Mouse (Mus musculus): ENCODE data around the gene Sox13. TPM values are rescaled to one million over a fixed set of nuclear protein-coding genes. Genes with fewer than 3 reads are reported as not detected.

Sox13 gene
- polyA plus RNA-seq, 1 experiment from 2014 or later = 12.8 TPM

GRCm38 (mm10) chr1:133332656-133333430 is 91.3 kb downstream of the Sox13 start:
- Histone ChIP-seq H3K4me1 (ENCODE audit: insufficient read depth, low read length) (no peaks in the 10 kb centered on the region), H3K9me3 (ENCODE audit: low read length) (no peaks in the 10 kb centered on the region), H3K27ac (ENCODE audit: low read length) (no peak overlapping the region), H3K27me3 (ENCODE audit: insufficient read depth, low read length) (peaks cover 28% of the 10 kb centered on the region), H3K9ac (replicated peaks; ENCODE audit: low read length) (no peak overlapping the region), H3K4me3 (ENCODE audit: low read length) (no peak overlapping the region), H3K36me3 (ENCODE audit: insufficient read depth, low read length) (no peaks in the 10 kb centered on the region), H3K4me2 (replicated peaks; ENCODE audit: low read depth, low read length) (no peak overlapping the region)
- ATAC-seq (ENCODE audit: low FRiP score, low TSS enrichment) = no peak
- WGBS = 91% methylated on average over 11 of the region's 11 CpGs

Other genes starting within 250 kb of the Sox13 start
- 7.9 and 8.0 TPM in 2 replicates for gene Golt1a, start 114.6 kb downstream of the Sox13 start, polyA plus RNA-seq (2015; fragmentation: Nextera tagmentation; extraction: Ambion mirVana)
- gene Kiss1, start 102.5 kb downstream of the Sox13 start, polyA plus RNA-seq (2015; fragmentation: Nextera tagmentation; extraction: Ambion mirVana) = not detected in 2 replicates
- gene Ren1, start 73.9 kb downstream of the Sox13 start, polyA plus RNA-seq (2015; fragmentation: Nextera tagmentation; extraction: Ambion mirVana) = 412 and 490 TPM in 2 replicates
- 3.9 and 4.9 TPM in 2 replicates for gene Etnk2, start 60.8 kb downstream of the Sox13 start, polyA plus RNA-seq (2015; fragmentation: Nextera tagmentation; extraction: Ambion mirVana)
- gene Snrpe, start 185.9 kb upstream of the Sox13 start, polyA plus RNA-seq (2015; fragmentation: Nextera tagmentation; extraction: Ambion mirVana) = 597 and 606 TPM in 2 replicates
- not detected in 2 replicates for gene Zbed6, start 236.5 kb upstream of the Sox13 start, polyA plus RNA-seq (2015; fragmentation: Nextera tagmentation; extraction: Ambion mirVana)
- 4.1 and 4.9 TPM in 2 replicates for gene Gm38394, start 236.9 kb upstream of the Sox13 start, polyA plus RNA-seq (2015; fragmentation: Nextera tagmentation; extraction: Ambion mirVana)